Mouse (Mus musculus) lung, embryonic 16.5 days (tissue): ENCODE measurements around the gene Mest. TPM values are rescaled to one million over a fixed set of nuclear protein-coding genes. Genes with fewer than 3 reads are reported as not detected.
A peak's percentile ranks its signal among the peaks of the same experiment; 100 is the strongest.

Experiments
- ATAC-seq: fragments of 200-750 bp; cut with Nextera tagmentation; 2 replicates; pipeline ENCODE4 v1.8.0; 2017; ENCODE audit warnings: low read depth, mild to moderate bottlenecking, moderate library complexity
- H3K27ac ChIP-seq: fragments of 300-500 bp; sonication (generic); 2 replicates; pipeline ENCODE4 v1.5.1; 2014; ENCODE audit warnings: mild to moderate bottlenecking, control low read depth, low read length
- H3K27me3 ChIP-seq: fragments of 300-500 bp; sonication (generic); 2 replicates; pipeline ENCODE4 v1.6.1; 2014; ENCODE audit warnings: low read depth, low read length, mixed read lengths; ENCODE audit not compliant: control insufficient read depth, insufficient read depth
- H3K36me3 ChIP-seq: fragments of 300-500 bp; sonication (generic); 2 replicates; pipeline ENCODE4 v1.6.1; 2014; ENCODE audit warnings: low read length; ENCODE audit not compliant: control insufficient read depth, insufficient read depth
- H3K4me1 ChIP-seq: fragments of 300-500 bp; sonication (generic); replicated peaks from 2 replicates; pipeline ENCODE4 v1.6.1; 2014; ENCODE audit warnings: low read length, mixed read lengths; ENCODE audit not compliant: control insufficient read depth, insufficient read depth
- H3K4me2 ChIP-seq: fragments of 300-500 bp; sonication (generic); 2 replicates; pipeline ENCODE4 v1.6.1; 2014; ENCODE audit warnings: low read depth, low read length, control low read depth
- H3K4me3 ChIP-seq: fragments of 300-500 bp; sonication (generic); 2 replicates; pipeline ENCODE4 v1.5.1; 2014; ENCODE audit warnings: mild to moderate bottlenecking, low read length, control low read depth
- H3K9ac ChIP-seq: fragments of 300-500 bp; sonication (generic); 2 replicates; pipeline ENCODE4 v1.6.1; 2014; ENCODE audit warnings: low read length, control low read depth
- H3K9me3 ChIP-seq: fragments of 300-500 bp; sonication (generic); 2 replicates; pipeline ENCODE4 v1.6.1; 2016; ENCODE audit warnings: low read length; ENCODE audit not compliant: control insufficient read depth
- WGBS: fragments of 180-500 bp; shearing (Covaris S2); extraction: QIAGEN DNeasy Blood & Tissue Kit; methylation state at CpG from one replicate; pipeline ENCODE4 v1.1.7; 2014; 5-methylcytosine and 5-hydroxymethylcytosine counted together
- polyA plus RNA-seq: library from polyadenylated mRNA; unstranded; fragments of >200 nt; fragmentation: Nextera tagmentation; extraction: Ambion mirVana; gene quantifications from 2 replicates; pipeline ENCODE4 v1.2.1, GENCODE M21; 2015

Gene Mest
- polyA plus RNA-seq, 1 experiment from 2014 or later = 1,593 TPM

GRCm38 (mm10) chr6:30735728-30736371 lies 12.5 kb downstream of the Mest start:
- H3K9ac ChIP-seq = peak overlapping the region; percentile 62
- ATAC-seq = no peak
- H3K27me3 ChIP-seq = no peaks in the 10 kb centered on the region
- peaks cover 3% of the 10 kb centered on the region for H3K4me1 ChIP-seq
- peak overlapping the region; percentile 72 for H3K27ac ChIP-seq
- WGBS = 50% methylated on average over 15 of the region's 15 CpGs
- H3K4me3 ChIP-seq = peak overlapping the region; percentile 5
- H3K9me3 ChIP-seq = peaks cover 45% of the 10 kb centered on the region
- H3K36me3 ChIP-seq = no peaks in the 10 kb centered on the region; the same call in 1 of the 2 replicates
- peak overlapping the region; percentile 58 for H3K4me2 ChIP-seq

DNA sequence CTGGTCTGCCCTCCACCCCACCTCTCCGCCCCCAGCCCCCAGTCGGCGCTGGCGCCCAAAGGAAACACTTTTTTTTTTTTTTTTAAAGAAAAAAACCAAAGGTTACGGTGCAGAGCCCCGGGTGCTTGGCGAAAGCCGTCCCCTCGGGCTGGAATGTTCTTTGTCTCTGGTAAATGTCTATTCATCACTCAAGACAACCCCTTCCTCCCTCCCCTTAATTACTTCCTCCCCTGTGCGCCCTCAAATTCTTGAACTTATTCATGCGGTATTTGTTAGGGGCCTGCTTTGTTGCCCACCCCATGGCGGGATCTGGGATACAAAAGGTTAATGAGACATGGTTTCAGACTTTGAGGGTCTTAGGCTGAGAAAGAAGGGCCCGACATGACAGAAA lies 13.0 kb downstream of the Mest start:
- Histone ChIP-seq H3K4me2 (peak overlapping the region; percentile 58), H3K36me3 (no peaks in the 10 kb centered on the region; the same call in 1 of the 2 replicates), H3K9me3 (peaks cover 45% of the 10 kb centered on the region), H3K27ac (peak overlapping the region; percentile 72), H3K4me1 (peaks cover 3% of the 10 kb centered on the region), H3K27me3 (no peaks in the 10 kb centered on the region), H3K4me3 (0 out of 2 replicates have a peak overlapping the region, but pooled peaks have one; percentile 8), H3K9ac (no peak overlapping the region)
- peak; percentile 42 for ATAC-seq
- WGBS = 53% methylated on average over 13 of the region's 13 CpGs

- 51% methylated on average over 29 of the region's 29 CpGs for WGBS
- peak; percentile 81 for ATAC-seq
- Histone ChIP-seq H3K4me2 (peak overlapping the region; percentile 58), H3K36me3 (peaks cover 3% of the 10 kb centered on the region; the same call in 1 of the 2 replicates), H3K27me3 (no peaks in the 10 kb centered on the region), H3K27ac (peak overlapping the region; percentile 68), H3K4me1 (peaks cover 3% of the 10 kb centered on the region), H3K9ac (peak overlapping the region; percentile 48), H3K4me3 (peak overlapping the region; percentile 57), H3K9me3 (peaks cover 45% of the 10 kb centered on the region)
Observed at GRCm38 (mm10) chr6:30736864-30737547, 13.7 kb downstream of the Mest start.

DNA sequence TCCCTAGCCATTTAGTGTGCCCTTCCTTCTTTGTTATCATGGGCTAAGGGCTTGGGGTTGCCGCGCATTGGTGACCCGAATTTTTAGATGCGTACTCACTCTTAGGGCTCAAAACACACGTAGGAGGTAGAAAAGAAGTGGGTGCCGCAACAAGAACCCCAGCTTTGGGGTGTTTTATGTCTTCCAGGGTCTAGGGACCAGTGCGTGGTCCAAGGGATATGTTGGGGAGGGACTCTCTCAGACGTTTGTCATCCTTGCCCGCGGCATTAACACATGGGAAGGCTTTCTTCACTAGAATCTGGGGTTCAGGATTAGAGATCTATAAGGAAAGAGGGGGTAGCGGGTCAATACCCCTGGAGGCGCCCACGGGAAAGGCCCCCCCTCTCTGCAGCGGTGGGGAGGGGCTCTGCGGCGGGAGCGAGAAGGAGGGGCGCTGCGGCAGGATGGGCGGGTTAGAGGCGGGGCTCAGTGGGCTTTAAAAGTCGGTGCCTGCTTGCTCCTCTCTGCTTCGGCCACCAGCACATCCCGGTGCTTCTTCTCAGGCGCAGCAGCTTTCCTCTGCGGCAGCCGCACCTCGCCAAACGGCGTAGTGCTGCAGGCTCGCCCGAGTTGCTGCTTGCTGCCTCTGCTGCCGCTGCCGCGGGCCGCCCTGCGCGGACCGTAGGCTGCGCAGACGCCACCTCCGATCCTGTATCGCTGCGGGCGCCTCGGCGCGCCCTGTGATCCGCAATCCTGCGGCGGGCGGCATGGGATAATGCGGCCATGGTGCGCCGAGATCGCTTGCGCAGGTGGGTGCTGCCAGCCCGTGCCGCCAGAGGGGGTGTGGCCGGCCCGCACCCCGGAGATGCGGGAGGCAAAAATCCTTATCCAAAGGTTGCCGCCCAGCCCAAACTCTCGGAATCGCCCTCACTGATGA lies 14.5 kb downstream of the Mest start:
- Histone ChIP-seq H3K4me1 (peaks cover 3% of the 10 kb centered on the region), H3K36me3 (peaks cover 9% of the 10 kb centered on the region), H3K9me3 (peaks cover 45% of the 10 kb centered on the region), H3K27me3 (no peaks in the 10 kb centered on the region), H3K27ac (peak overlapping the region; percentile 76), H3K4me2 (peak overlapping the region; percentile 58), H3K4me3 (peak overlapping the region; percentile 57), H3K9ac (peak overlapping the region; percentile 72)
- 56% methylated on average over 63 of the region's 66 CpGs for WGBS
- ATAC-seq = peak; percentile 73

- Histone ChIP-seq H3K27ac (peak overlapping the region; percentile 76), H3K9me3 (peaks cover 45% of the 10 kb centered on the region), H3K36me3 (peaks cover 13% of the 10 kb centered on the region), H3K4me2 (peak overlapping the region; percentile 58), H3K4me3 (peak overlapping the region; percentile 57), H3K27me3 (no peaks in the 10 kb centered on the region), H3K4me1 (no peaks in the 10 kb centered on the region; the same call in none of the 2 replicates), H3K9ac (peak overlapping the region; percentile 72)
- no peak for ATAC-seq
- 52% methylated on average over 20 of the region's 20 CpGs for WGBS
Observed at GRCm38 (mm10) chr6:30738464-30739006, 15.2 kb downstream of the Mest start.

DNA sequence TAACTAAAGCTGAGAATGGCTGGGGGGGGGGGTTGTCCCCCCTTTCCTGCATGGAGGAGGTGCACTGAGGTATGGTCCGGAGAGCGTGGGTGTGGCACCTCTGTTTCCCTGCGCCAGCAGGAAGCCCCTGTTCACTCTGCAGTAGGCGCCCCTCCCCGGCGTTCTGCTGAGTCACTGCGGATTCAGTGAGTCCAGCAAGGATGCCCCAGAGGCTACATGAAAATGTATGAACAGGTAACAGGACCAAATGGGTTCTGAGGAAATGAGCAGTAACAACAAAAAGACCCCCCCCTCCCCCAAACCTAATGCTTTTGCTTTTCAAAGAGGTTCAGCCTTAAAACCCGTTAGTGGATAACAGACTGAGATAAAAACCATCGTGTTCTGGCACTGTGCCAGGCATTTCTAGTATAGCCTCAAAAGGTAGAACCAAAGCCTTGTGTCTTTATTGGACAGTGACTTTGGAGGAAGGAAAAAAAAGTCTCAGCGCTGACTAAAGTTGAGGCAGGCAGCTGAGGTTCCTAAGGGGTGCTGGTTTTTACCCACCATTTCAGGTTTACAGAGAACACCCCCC lies 15.9 kb downstream of the Mest start:
- H3K9me3 ChIP-seq = peaks cover 45% of the 10 kb centered on the region
- peak overlapping the region; percentile 5; the same call in 1 of the 2 replicates for H3K27ac ChIP-seq
- no peak for ATAC-seq
- H3K4me1 ChIP-seq = no peaks in the 10 kb centered on the region
- peak overlapping the region; percentile 57 for H3K4me3 ChIP-seq
- H3K4me2 ChIP-seq = peak overlapping the region; percentile 58
- peak overlapping the region; percentile 61 for H3K9ac ChIP-seq
- H3K27me3 ChIP-seq = no peaks in the 10 kb centered on the region
- peaks cover 18% of the 10 kb centered on the region for H3K36me3 ChIP-seq
- WGBS = 49% methylated on average over 10 of the region's 10 CpGs

- Histone ChIP-seq H3K9me3 (peaks cover 4% of the 10 kb centered on the region), H3K27ac (no peak overlapping the region), H3K4me1 (0 out of 2 replicates have a peak, but pooled peaks cover 5% of the 10 kb centered on the region), H3K36me3 (peaks cover 43% of the 10 kb centered on the region), H3K4me3 (no peak overlapping the region), H3K27me3 (no peaks in the 10 kb centered on the region), H3K9ac (no peak overlapping the region), H3K4me2 (no peak overlapping the region)
- WGBS = 77% methylated on average over 10 of the region's 10 CpGs
- ATAC-seq = no peak
Observed at GRCm38 (mm10) chr6:30744846-30745245, 21.5 kb downstream of the Mest start.

DNA sequence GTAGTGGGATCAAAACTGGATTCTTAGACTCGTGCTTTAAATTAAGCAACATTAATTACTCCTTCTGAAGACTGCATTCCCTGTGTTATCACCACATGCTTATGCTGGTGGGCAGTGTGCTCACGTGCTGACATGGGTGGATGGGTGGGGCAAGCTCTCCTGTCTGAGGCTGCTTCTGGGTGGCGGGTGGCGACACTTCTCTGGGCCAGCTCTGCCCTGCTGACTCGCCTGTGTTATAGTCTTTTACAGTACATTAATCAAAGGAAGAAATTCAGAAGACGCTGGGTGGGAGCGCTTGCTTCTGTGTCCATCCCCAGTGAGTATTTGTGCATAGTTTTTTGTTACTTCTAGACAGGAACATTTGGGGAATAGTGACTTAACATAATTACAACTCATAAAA lies 22.2 kb downstream of the Mest start:
- H3K36me3 ChIP-seq = peaks cover 43% of the 10 kb centered on the region
- peaks cover 1% of the 10 kb centered on the region for H3K9me3 ChIP-seq
- ATAC-seq = no peak
- H3K4me2 ChIP-seq = no peak overlapping the region
- H3K27me3 ChIP-seq = no peaks in the 10 kb centered on the region
- WGBS = 54% methylated on average over 7 of the region's 7 CpGs
- H3K4me3 ChIP-seq = no peak overlapping the region
- no peak overlapping the region for H3K9ac ChIP-seq
- no peak overlapping the region for H3K27ac ChIP-seq
- H3K4me1 ChIP-seq = 0 out of 2 replicates have a peak, but pooled peaks cover 5% of the 10 kb centered on the region
